Mouse (Mus musculus): ENCODE measurements around the gene Mfsd6.
"Not testable (repeated sequence)": the region's sequence is repeated elsewhere in the genome, so short reads cannot be mapped to it uniquely, and the experiment has no call there.

DNA sequence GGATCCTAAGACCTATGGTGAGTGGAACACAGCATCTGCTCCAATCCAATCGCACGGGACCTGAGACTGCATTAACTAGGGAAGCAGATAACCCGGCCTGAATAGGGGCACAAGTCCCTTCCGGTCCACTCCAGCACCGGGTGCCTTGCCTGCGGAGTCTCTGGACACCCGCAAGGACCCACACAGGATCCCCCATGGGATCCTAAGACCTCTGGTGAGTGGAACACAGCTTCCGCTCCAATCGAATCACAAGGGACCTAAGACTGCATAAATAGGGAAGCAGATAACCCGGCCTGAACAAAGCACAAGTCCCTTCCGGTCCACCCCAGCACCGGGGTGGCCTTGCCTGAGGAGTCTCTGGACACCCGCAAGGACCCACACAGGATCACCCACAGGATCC lies 32.8 kb downstream of the Mfsd6 start:
- not testable (repeated sequence) for TF ChIP-seq POLR2A (IDR thresholded peaks at IDR 0.05; ENCODE audit: control insufficient read depth, extremely low read depth, insufficient read depth, low read length, poor library complexity); CTCF (IDR thresholded peaks at IDR 0.05; ENCODE audit: borderline replicate concordance, control insufficient read depth, extremely low read depth, insufficient read depth, low read length, poor library complexity)
